Mouse (Mus musculus) stomach, postnatal 0 days (tissue): ENCODE results near the gene Ticam1.

Experiments
- CTCF ChIP-seq: IDR thresholded peaks from 2 replicates; pipeline ENCODE4 v1.5.1; 2016; ENCODE audit warnings: antibody characterized with exemption, low read depth, mild to moderate bottlenecking, moderate library complexity
- EP300 ChIP-seq: optimal IDR thresholded peaks from 2 replicates; pipeline ENCODE3; 2016; ENCODE audit warnings: antibody characterized with exemption

GRCm38 (mm10) chr17:56226566-56226965 is 50.0 kb downstream of the Ticam1 start:
- no peak for TF ChIP-seq EP300
- no peak for TF ChIP-seq CTCF
